Mouse (Mus musculus): ENCODE results near the gene Vopp1.

- TF ChIP-seq POLR2A (IDR thresholded peaks at IDR 0.05; ENCODE audit: low read depth, low read length) = no peak
- TF ChIP-seq CTCF (IDR thresholded peaks at IDR 0.05; ENCODE audit: extremely low read depth, insufficient read length, insufficient replicate concordance, low read depth, low read length) = no peak
Measured at GRCm38 (mm10) chr6:57787376-57787775, 37.6 kb downstream of the Vopp1 start.
